Mouse (Mus musculus): ENCODE data around the gene Ankrd1. TPM values are rescaled to one million over a fixed set of nuclear protein-coding genes. Genes with fewer than 3 reads are reported as not detected.

Ankrd1 gene
- not detected in 2 replicates for total RNA-seq (2015; ENCODE audit: low replicate concordance)
- total RNA-seq (2017; ENCODE audit: low replicate concordance): not detected in 2 replicates

DNA sequence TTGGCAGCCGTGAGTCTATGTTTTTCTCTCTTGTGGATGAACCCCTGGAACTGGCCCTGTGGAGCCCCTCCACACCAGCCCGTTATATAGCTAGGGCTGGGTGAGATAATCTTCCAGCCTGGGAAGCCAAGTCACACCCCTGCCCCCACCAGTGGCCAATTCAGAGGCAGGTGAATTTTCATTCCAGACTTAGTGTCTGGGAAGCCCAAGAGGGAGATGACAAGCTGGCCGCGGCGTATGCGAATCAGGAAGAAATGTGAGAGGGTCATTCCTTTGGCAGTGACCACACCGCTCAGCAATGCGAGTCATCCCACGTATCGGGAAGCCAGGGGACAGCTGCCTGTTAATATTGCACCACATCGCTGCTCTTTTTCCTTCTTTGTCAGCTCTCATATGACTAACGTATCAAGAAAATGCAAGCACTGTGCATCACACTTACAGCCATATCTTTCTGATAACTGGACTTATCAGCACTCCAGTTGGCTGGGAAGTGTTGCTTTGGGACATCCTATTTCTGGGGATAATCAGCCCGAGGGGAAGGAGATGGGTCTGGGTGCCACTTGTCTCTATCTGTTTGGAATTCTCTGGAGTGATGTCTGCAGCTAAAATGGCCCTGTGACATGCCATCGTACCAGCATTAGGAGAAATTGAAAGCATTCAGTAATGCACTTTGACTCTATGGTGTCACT is at the start of gene Ankrd1:
Gene Ankrd1 (minus strand): TSS at position 317 of the 689 bp plus-strand sequence.
- ATAC-seq (replicated peaks; ENCODE audit: low FRiP score, poor library complexity, severe bottlenecking): no peak

- no peak for ATAC-seq (replicated peaks; ENCODE audit: low FRiP score, poor library complexity, severe bottlenecking)
These were observed 49.2 kb upstream of the Ankrd1 start for GRCm38 (mm10) chr19:36169101-36169500.

DNA sequence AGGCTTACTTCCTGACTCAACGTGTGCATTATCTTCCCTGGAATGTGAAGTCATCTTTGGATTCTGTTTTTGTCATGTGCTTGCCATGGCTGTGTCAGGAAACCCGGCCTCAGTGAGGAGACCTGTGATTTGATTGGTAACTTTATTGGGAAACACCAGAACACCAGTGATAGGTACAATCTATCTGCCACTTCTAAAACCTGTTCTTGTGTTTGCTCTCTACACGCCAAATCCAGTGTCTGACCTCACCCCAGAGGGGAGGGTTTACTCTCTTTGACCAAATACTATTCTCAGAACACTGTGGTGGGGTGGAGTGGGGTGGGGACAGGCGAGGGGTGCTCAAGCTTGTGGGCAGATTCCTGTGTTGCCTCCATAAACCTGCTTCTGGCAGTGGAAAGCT is 48.2 kb upstream of the Ankrd1 start:
- no peak for ATAC-seq (replicated peaks; ENCODE audit: low FRiP score, poor library complexity, severe bottlenecking)

GRCm38 (mm10) chr19:36167291-36167896 is 47.5 kb upstream of the Ankrd1 start:
- no peak for ATAC-seq (replicated peaks; ENCODE audit: low FRiP score, poor library complexity, severe bottlenecking)

DNA sequence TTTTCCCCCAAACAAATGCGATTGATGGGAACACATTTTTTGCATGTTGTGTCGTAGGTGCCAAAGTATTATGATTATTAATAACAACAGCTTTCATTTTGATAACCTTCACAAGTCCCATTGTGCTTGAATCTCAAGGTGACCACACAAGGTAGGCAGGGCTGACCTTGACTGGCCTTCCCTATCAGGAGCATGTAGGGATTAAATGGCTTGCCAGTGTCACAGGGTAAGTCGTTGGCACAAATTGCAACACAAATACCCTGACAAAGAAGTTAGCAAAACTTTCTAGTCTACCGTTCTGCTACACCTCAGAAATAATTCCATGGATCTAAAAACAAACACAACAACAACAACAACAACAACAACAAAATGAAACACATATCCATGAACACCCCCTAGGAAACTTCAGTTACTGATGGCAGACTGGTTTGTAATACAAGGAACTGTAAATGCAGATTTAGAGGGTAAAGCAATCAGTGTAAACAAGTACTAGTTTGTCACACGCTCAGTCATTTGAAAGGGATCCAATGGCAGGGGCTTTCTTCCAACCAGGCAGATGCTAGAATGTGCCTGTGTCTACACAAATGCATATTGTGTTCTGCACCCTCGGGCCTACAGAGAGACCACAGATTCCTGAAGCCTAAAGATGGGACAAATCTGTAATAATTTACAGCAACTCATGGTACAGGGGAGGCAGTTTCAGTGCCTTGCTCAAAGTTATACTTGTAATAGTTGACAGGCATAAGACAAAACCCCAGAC is 46.7 kb upstream of the Ankrd1 start:
- no peak for ATAC-seq (replicated peaks; ENCODE audit: low FRiP score, poor library complexity, severe bottlenecking)

GRCm38 (mm10) chr19:36165351-36165750 is 45.5 kb upstream of the Ankrd1 start:
- no peak for ATAC-seq (replicated peaks; ENCODE audit: low FRiP score, poor library complexity, severe bottlenecking)

DNA sequence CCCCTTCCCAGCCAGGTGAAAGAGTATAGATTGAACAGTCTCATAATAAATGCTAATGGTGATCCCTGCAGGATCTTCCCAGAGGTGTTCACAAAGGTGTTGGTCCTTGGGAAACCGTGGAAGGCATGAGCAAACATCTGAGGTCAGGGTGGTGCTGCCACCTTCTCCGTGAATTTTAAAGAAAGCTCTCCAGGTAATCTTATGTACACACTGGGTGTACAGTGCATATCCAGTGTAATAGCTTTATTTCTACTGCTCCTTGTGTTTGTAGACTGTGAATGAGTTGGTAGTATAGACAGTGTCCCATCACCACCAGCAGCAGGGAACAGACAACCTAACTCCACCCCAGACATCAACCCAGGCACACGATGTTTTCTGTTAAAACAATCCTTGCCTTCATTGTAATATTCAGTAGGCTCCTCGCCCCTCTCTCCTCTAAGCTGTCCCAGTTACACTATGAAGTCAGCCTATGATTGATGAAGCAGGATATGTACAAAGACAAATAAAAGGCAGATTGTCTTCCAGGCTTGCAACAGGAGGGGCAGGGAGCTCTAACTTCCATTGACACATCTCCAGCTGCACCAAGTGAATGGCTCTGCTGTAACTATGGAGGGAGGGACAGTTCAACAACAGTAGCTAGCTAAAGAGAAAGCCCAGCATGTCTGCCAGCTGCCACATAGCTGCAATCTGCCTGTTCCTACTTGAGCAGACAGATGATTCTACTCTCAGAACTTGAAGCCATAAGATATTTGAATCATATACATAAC is 30.5 kb upstream of the Ankrd1 start:
- ATAC-seq (replicated peaks; ENCODE audit: low FRiP score, poor library complexity, severe bottlenecking): no peak

- ATAC-seq (replicated peaks; ENCODE audit: low FRiP score, poor library complexity, severe bottlenecking): no peak
These were observed 28.7 kb upstream of the Ankrd1 start for GRCm38 (mm10) chr19:36148578-36148977.

DNA sequence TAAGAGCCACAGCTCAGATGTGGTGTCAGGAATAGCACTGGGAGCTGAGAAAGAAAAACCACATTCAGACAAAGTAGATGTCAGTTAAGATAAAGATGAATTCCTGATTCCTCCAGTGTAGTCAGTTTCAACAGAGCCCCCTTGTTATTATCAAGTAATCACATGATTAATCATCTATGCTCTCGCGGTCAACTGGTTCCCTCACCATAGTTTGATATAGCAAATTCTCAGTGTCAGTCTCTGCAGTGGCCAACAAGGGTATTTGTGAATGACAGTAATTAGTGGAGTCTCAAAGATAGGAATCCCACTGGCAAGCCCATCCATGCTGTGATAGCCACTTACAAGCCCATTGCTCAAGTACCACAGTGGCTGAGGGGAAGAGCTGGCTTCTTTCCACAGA is 23.7 kb upstream of the Ankrd1 start:
- ATAC-seq (replicated peaks; ENCODE audit: low FRiP score, poor library complexity, severe bottlenecking): no peak

DNA sequence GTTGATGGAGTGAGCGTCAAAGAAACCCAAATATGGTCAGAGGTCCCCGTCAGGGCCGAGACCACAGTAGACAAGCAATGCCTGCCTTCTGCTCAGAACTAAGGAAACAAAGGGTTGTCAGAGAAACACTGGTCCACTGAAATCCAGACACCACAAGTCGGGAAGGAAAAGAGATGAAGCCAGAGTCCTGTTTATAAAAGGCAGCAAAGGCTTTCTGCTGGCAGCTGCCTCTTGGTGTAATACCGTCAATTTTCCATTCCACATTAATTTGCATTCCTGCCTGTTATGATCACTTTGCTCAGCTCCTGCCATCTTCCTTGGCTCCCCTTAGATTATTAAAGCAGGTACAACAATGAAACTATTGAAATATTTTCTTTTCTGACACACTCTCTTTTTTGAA is 13.8 kb upstream of the Ankrd1 start:
- ATAC-seq (replicated peaks; ENCODE audit: low FRiP score, poor library complexity, severe bottlenecking): no peak

DNA sequence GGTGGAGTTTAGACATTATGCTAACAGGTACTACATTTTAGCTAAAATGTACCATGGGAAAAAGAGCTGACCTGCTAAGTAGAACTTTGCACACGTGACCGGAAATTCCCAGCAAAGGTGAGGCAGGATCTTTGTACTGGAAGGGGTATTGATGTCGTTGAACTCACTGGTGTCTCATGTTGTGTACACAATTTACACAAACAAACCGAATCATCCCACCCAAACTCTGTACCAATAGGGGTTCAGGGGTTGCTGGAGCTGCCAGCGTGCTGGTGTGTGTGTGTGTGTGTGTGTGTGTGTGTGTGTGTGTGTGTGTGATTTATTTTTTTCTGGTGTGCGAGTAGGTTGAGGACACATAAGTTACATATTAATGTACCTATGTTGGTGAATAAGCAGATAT is 13.2 kb upstream of the Ankrd1 start:
- ATAC-seq (replicated peaks; ENCODE audit: low FRiP score, poor library complexity, severe bottlenecking): no peak

DNA sequence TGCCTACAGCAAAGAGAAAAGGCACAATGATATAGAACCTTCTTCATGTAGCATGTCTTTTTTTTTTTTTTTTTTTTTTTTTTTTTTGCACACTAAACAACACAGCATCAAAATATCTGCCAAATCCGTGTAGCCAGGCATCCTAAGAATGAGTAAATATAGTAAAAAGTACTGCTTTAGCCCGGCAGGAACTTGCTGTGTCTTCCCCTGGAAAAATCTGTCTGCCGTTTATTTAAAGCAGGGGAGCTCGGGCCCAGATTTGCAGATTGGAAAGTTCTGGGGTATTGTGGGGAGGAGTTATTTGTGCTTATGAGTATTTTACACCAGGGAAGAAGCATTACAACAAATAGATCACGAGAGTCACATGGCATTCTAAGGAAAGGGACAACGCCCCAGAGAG is 12.1 kb upstream of the Ankrd1 start:
- ATAC-seq (replicated peaks; ENCODE audit: low FRiP score, poor library complexity, severe bottlenecking): no peak

- ATAC-seq (replicated peaks; ENCODE audit: low FRiP score, poor library complexity, severe bottlenecking): no peak
These were observed 10.3 kb upstream of the Ankrd1 start for GRCm38 (mm10) chr19:36130181-36130580.

DNA sequence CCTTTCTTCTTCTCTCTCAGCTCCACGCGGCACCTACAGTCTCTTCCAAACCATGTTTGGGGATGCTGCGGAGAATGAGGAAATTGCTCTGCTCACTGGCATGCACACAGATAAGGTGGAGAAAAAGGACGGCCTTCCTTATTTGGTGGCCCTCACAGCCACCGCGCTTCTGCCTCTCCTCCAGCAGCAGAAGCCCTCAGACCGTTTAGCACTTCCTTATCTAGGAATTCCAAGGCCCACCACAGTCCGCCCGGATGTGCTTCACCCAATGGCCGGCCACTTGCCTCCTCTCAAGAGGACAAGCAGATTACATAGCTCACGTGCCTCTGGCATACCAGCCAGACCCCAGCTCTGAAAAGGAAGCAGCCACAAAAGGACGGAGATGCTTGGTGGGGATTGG is 9.7 kb upstream of the Ankrd1 start:
- ATAC-seq (replicated peaks; ENCODE audit: low FRiP score, poor library complexity, severe bottlenecking): no peak

GRCm38 (mm10) chr19:36129213-36129612 is 9.3 kb upstream of the Ankrd1 start:
- ATAC-seq (replicated peaks; ENCODE audit: low FRiP score, poor library complexity, severe bottlenecking): no peak

- ATAC-seq (replicated peaks; ENCODE audit: low FRiP score, poor library complexity, severe bottlenecking): no peak
These were observed 8.5 kb upstream of the Ankrd1 start for GRCm38 (mm10) chr19:36128440-36128839.

GRCm38 (mm10) chr19:36124203-36124602 is 4.3 kb upstream of the Ankrd1 start:
- ATAC-seq (replicated peaks; ENCODE audit: low FRiP score, poor library complexity, severe bottlenecking): no peak

- no peak for ATAC-seq (replicated peaks; ENCODE audit: low FRiP score, poor library complexity, severe bottlenecking)
These were observed 680 bp downstream of the Ankrd1 start for GRCm38 (mm10) chr19:36119219-36119618.

DNA sequence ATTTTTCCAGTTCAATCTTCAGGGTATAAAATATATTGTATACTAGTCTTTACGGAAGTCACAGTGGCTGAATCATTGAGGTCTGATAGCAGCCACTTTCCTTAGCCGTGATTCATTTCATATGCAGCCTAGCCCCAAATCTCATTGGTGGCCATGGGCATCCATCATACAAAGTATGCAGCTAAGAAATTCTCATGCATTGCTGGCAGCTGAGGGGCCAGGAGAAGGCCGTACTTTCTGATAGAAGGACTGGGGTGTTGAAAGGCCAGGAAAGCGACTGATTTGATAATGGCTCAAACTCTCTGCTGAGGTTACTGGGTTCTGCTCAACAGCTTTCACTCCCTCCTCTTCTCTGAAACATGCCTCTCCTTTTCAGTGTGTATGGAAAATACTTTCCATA is 3.7 kb downstream of the Ankrd1 start:
- ATAC-seq (replicated peaks; ENCODE audit: low FRiP score, poor library complexity, severe bottlenecking): no peak

- ATAC-seq (replicated peaks; ENCODE audit: low FRiP score, poor library complexity, severe bottlenecking): no peak
These were observed 7.9 kb downstream of the Ankrd1 start for GRCm38 (mm10) chr19:36112007-36112406.
